Mouse (Mus musculus): ENCODE data around the gene Chchd6. TPM values are rescaled to one million over a fixed set of nuclear protein-coding genes. Genes with fewer than 3 reads are reported as not detected.

Chchd6 gene
- polyA plus RNA-seq, 1 experiment from 2014 or later: 91.4 TPM

GRCm38 (mm10) chr6:89549157-89549556 lies 46.3 kb downstream of the Chchd6 start:
- Histone ChIP-seq H3K36me3 (no peaks in the 10 kb centered on the region), H3K27me3 (ENCODE audit: low read depth, poor library complexity, severe bottlenecking) (no peaks in the 10 kb centered on the region), H3K4me1 (peaks cover 10% of the 10 kb centered on the region; the same call in 1 of the 2 replicates), H3K9me3 (replicated peaks) (no peaks in the 10 kb centered on the region), H3K27ac (replicated peaks) (no peak overlapping the region), H3K4me3 (no peak overlapping the region)
- WGBS: 68% methylated on average over 3 of the region's 3 CpGs
- no peak for DNase-seq (ENCODE audit: low spot score)

GRCm38 (mm10) chr6:89547951-89548350 lies 47.5 kb downstream of the Chchd6 start:
- Histone ChIP-seq H3K27me3 (ENCODE audit: low read depth, poor library complexity, severe bottlenecking) (no peaks in the 10 kb centered on the region), H3K27ac (replicated peaks) (no peak overlapping the region), H3K4me3 (no peak overlapping the region), H3K36me3 (no peaks in the 10 kb centered on the region), H3K4me1 (peaks cover 2% of the 10 kb centered on the region; the same call in 1 of the 2 replicates), H3K9me3 (replicated peaks) (no peaks in the 10 kb centered on the region)
- no peak for DNase-seq (ENCODE audit: low spot score)
- WGBS: 91% methylated on average over 3 of the region's 3 CpGs

GRCm38 (mm10) chr6:89538102-89538751 lies 57.2 kb downstream of the Chchd6 start:
- no peak overlapping the region for H3K4me3 ChIP-seq
- WGBS: 87% methylated on average over 1 of the region's 1 CpGs
- 0 out of 2 replicates have a peak, but pooled peaks cover 2% of the 10 kb centered on the region for H3K36me3 ChIP-seq
- no peak for DNase-seq (ENCODE audit: low spot score)
- H3K4me1 ChIP-seq: no peaks in the 10 kb centered on the region
- no peaks in the 10 kb centered on the region for H3K27me3 ChIP-seq (ENCODE audit: low read depth, poor library complexity, severe bottlenecking)
- no peak overlapping the region for H3K27ac ChIP-seq (replicated peaks)
- H3K9me3 ChIP-seq (replicated peaks): no peaks in the 10 kb centered on the region

- H3K9me3 ChIP-seq (replicated peaks): no peaks in the 10 kb centered on the region
- no peaks in the 10 kb centered on the region for H3K27me3 ChIP-seq (ENCODE audit: low read depth, poor library complexity, severe bottlenecking)
- no peak overlapping the region for H3K4me3 ChIP-seq
- H3K27ac ChIP-seq (replicated peaks): no peak overlapping the region
- DNase-seq (ENCODE audit: low spot score): no peak
- WGBS: 72% methylated on average over 1 of the region's 1 CpGs
- H3K36me3 ChIP-seq: 0 out of 2 replicates have a peak, but pooled peaks cover 2% of the 10 kb centered on the region
- H3K4me1 ChIP-seq: no peaks in the 10 kb centered on the region
Observed at GRCm38 (mm10) chr6:89535626-89536225, 59.7 kb downstream of the Chchd6 start.

- no peak overlapping the region for H3K27ac ChIP-seq (replicated peaks)
Observed at GRCm38 (mm10) chr6:89524766-89525165, 70.7 kb downstream of the Chchd6 start.

DNA sequence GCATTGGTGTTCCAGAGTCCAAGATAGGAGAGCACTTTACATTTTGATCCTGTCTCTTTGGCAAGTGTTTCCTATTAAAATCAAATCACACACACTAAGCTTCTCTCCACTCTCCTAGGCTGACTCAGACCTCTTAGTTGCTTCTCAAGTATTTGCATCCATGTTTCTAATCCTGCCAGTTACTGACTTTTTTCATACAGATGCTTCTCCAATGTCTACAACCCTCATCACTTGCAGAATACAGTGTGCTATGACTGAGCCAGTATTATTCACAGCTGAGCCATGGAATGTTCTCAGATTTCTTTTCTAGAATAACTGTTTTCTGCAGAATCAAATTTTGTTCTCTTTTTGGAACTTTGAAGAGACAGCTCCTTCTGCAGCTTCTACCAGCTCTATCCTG lies 85.3 kb downstream of the Chchd6 start:
- no peaks in the 10 kb centered on the region for H3K9me3 ChIP-seq (replicated peaks)
- no peaks in the 10 kb centered on the region for H3K27me3 ChIP-seq (ENCODE audit: low read depth, poor library complexity, severe bottlenecking)
- no peak for DNase-seq (ENCODE audit: low spot score)
- H3K27ac ChIP-seq (replicated peaks): no peak overlapping the region
- H3K36me3 ChIP-seq: no peaks in the 10 kb centered on the region
- H3K4me3 ChIP-seq: no peak overlapping the region
- H3K4me1 ChIP-seq: no peaks in the 10 kb centered on the region

More at GRCm38 (mm10) chr6:89524766-89525165, 70.7 kb downstream of the Chchd6 start:
- no peaks in the 10 kb centered on the region for H3K36me3 ChIP-seq
- no peaks in the 10 kb centered on the region for H3K4me1 ChIP-seq
- DNase-seq (ENCODE audit: low spot score): no peak
- H3K9me3 ChIP-seq (replicated peaks): no peaks in the 10 kb centered on the region
- H3K27me3 ChIP-seq (ENCODE audit: low read depth, poor library complexity, severe bottlenecking): no peaks in the 10 kb centered on the region
- no peak overlapping the region for H3K4me3 ChIP-seq
- 88% methylated on average over 2 of the region's 2 CpGs for WGBS

- H3K4me1 ChIP-seq: no peaks in the 10 kb centered on the region
- no peak overlapping the region for H3K27ac ChIP-seq (replicated peaks)
- H3K4me3 ChIP-seq: no peak overlapping the region
- WGBS: 65% methylated on average over 2 of the region's 2 CpGs
- DNase-seq (ENCODE audit: low spot score): no peak
- no peaks in the 10 kb centered on the region for H3K9me3 ChIP-seq (replicated peaks)
- no peaks in the 10 kb centered on the region for H3K27me3 ChIP-seq (ENCODE audit: low read depth, poor library complexity, severe bottlenecking)
- H3K36me3 ChIP-seq: no peaks in the 10 kb centered on the region
Observed at GRCm38 (mm10) chr6:89508725-89509124, 86.7 kb downstream of the Chchd6 start.

DNA sequence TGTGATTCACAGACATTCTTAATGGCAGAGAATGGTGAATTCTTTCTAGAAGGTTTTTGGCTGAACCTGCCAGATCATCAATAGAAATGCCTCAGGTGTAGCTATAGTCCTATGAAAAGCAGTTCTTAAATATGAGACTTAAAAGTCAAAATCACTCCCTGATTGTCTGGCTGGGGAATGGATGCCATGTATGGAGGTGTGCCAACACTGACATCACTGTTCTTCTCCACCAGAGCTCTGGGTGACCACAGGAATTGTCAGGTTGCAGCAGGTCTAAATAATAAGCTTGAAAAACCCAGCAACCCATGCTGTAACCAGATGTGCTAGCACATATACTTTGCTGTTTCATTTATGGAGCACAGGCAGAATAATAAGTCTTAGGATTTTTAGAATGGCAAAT lies 87.2 kb downstream of the Chchd6 start:
- H3K36me3 ChIP-seq: no peaks in the 10 kb centered on the region
- no peak for DNase-seq (ENCODE audit: low spot score)
- no peaks in the 10 kb centered on the region for H3K4me1 ChIP-seq
- H3K4me3 ChIP-seq: no peak overlapping the region
- H3K9me3 ChIP-seq (replicated peaks): no peaks in the 10 kb centered on the region
- no peak overlapping the region for H3K27ac ChIP-seq (replicated peaks)
- H3K27me3 ChIP-seq (ENCODE audit: low read depth, poor library complexity, severe bottlenecking): no peaks in the 10 kb centered on the region

- Histone ChIP-seq H3K4me1 (peaks cover 13% of the 10 kb centered on the region), H3K27ac (replicated peaks) (no peak overlapping the region; the same call in 1 of the 2 replicates), H3K36me3 (no peaks in the 10 kb centered on the region), H3K9me3 (replicated peaks) (no peaks in the 10 kb centered on the region), H3K4me3 (no peak overlapping the region), H3K27me3 (ENCODE audit: low read depth, poor library complexity, severe bottlenecking) (no peaks in the 10 kb centered on the region)
- 82% methylated on average over 1 of the region's 1 CpGs for WGBS
- no peak for DNase-seq (ENCODE audit: low spot score)
Observed at GRCm38 (mm10) chr6:89499961-89500360, 95.5 kb downstream of the Chchd6 start.

DNA sequence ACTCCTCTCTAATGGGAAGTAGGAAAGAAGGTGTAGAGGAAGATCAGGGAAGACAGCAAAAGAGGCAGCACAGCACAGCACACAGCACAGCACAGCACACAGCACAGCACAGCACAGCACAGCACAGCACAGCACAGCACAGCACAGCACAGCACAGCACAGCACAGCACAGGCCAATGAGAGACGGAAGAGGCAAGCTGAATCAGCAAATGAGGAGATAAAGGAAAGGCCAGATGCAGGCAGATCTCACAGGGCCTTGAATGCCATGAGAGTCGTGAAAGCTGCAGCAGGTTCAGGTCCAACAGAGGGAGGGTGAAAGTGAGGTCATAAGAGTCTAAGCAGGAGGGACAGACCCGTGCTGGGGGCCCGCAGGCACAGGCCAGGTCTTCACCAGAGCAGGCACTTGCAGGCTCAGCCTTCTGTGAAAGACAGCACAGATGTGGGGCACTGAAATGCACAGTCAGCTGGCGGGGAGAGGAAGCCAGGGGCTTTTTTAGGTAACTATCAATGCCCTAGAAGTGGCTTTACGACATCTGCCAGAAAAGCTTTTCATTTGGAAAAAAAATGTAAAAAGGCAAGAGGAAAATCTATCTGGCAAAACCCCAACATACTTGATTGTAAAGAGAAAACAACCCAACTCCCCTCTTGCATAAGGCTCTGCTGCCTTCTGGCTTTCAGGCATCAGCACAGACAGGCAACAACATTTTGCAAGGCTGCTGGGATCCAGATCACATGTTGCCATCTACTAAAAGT lies 96.5 kb downstream of the Chchd6 start:
- 70% methylated on average over 6 of the region's 6 CpGs for WGBS
- Histone ChIP-seq H3K36me3 (no peaks in the 10 kb centered on the region), H3K27me3 (ENCODE audit: low read depth, poor library complexity, severe bottlenecking) (no peaks in the 10 kb centered on the region), H3K4me1 (peaks cover 13% of the 10 kb centered on the region), H3K9me3 (replicated peaks) (no peaks in the 10 kb centered on the region), H3K4me3 (no peak overlapping the region), H3K27ac (replicated peaks) (peak overlapping the region; percentile 28; the same call in 1 of the 2 replicates)
- DNase-seq (ENCODE audit: low spot score): no peak

DNA sequence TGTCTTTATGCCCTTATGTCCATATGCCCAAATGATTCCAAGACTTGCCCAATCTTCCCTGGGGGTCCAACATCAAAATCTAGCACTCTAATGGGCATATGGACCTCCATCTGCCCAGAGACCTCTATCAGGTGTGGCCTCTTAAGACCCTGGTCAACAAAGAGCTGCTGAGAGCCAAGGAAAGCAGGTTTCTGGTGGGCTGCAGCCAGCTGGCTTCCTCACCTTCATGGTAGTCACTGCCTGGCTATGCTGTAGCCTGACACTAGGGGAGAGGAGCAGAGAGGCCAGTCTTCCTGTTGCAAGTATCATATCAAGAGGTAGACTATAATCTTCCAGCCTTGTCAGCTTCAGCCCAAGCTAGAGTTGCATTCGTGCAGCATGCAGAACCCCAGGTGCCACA lies 98.5 kb downstream of the Chchd6 start:
- Histone ChIP-seq H3K36me3 (no peaks in the 10 kb centered on the region), H3K9me3 (replicated peaks) (no peaks in the 10 kb centered on the region), H3K4me1 (peaks cover 13% of the 10 kb centered on the region), H3K27me3 (ENCODE audit: low read depth, poor library complexity, severe bottlenecking) (no peaks in the 10 kb centered on the region), H3K27ac (replicated peaks) (no peak overlapping the region), H3K4me3 (no peak overlapping the region)
- no peak for DNase-seq (ENCODE audit: low spot score)
- WGBS: 93% methylated on average over 1 of the region's 1 CpGs

GRCm38 (mm10) chr6:89492368-89492767 lies 103.1 kb downstream of the Chchd6 start:
- Histone ChIP-seq H3K27ac (replicated peaks) (no peak overlapping the region), H3K4me3 (no peak overlapping the region), H3K9me3 (replicated peaks) (no peaks in the 10 kb centered on the region), H3K4me1 (no peaks in the 10 kb centered on the region), H3K36me3 (no peaks in the 10 kb centered on the region), H3K27me3 (ENCODE audit: low read depth, poor library complexity, severe bottlenecking) (no peaks in the 10 kb centered on the region)
- 86% methylated on average over 4 of the region's 4 CpGs for WGBS
- no peak for DNase-seq (ENCODE audit: low spot score)

GRCm38 (mm10) chr6:89490369-89490768 lies 105.1 kb downstream of the Chchd6 start:
- Histone ChIP-seq H3K27ac (replicated peaks) (no peak overlapping the region), H3K4me1 (no peaks in the 10 kb centered on the region), H3K9me3 (replicated peaks) (no peaks in the 10 kb centered on the region), H3K36me3 (no peaks in the 10 kb centered on the region), H3K4me3 (no peak overlapping the region), H3K27me3 (ENCODE audit: low read depth, poor library complexity, severe bottlenecking) (no peaks in the 10 kb centered on the region)
- no peak for DNase-seq (ENCODE audit: low spot score)
- WGBS: 96% methylated on average over 3 of the region's 3 CpGs
